Mouse (Mus musculus) layer of hippocampus, postnatal 36 days (tissue): ENCODE measurements around the gene Ccdc97. TPM values are rescaled to one million over a fixed set of nuclear protein-coding genes. Genes with fewer than 3 reads are reported as not detected.
"Not testable (repeated sequence)": the region's sequence is repeated elsewhere in the genome, so short reads cannot be mapped to it uniquely, and the experiment has no call there.

ENCODE experiments used
- DNase-seq, 2 experiments: peaks; one replicate each; pipeline ENCODE4 v3.0.0; 2022
- total RNA-seq, 2 experiments: library from RNA; stranded (reverse); gene quantifications; 2 replicates each; pipeline ENCODE4 v1.2.3; 2021

Gene Ccdc97
- total RNA-seq: 10 to 100 TPM; 57.4 to 64.6 TPM

GRCm38 (mm10) chr7:25718788-25719417, at the start of gene Ccdc97:
TSS of gene Ccdc97 (minus strand) at chr7:25719088.
- DNase-seq: peak; percentile 92 to 93

GRCm38 (mm10) chr7:25768229-25768628, 49.3 kb upstream of the Ccdc97 start:
- DNase-seq: no peak

GRCm38 (mm10) chr7:25766108-25766507, 47.2 kb upstream of the Ccdc97 start:
- DNase-seq: no peak

- DNase-seq: no peak
Observed at GRCm38 (mm10) chr7:25764221-25764620, 45.3 kb upstream of the Ccdc97 start.

GRCm38 (mm10) chr7:25763678-25764077, 44.8 kb upstream of the Ccdc97 start:
- DNase-seq: no peak

GRCm38 (mm10) chr7:25761354-25761753, 42.5 kb upstream of the Ccdc97 start:
- DNase-seq: no peak

GRCm38 (mm10) chr7:25756011-25756410, 37.1 kb upstream of the Ccdc97 start:
- DNase-seq: peak; percentile 85 to 86

- no peak for DNase-seq
Observed at GRCm38 (mm10) chr7:25755468-25755833, 36.6 kb upstream of the Ccdc97 start.

GRCm38 (mm10) chr7:25754738-25755467, 36.0 kb upstream of the Ccdc97 start, which contains the start of gene Hnrnpul1:
TSS of gene Hnrnpul1 (minus strand) at chr7:25754757.
- DNase-seq: peak; percentile 100

- no peak for DNase-seq
Observed at GRCm38 (mm10) chr7:25754439-25754737, 35.5 kb upstream of the Ccdc97 start.

- DNase-seq: peak in 1 of 2 experiments; percentile 15
Observed at GRCm38 (mm10) chr7:25753643-25754438, 35.0 kb upstream of the Ccdc97 start.

GRCm38 (mm10) chr7:25753076-25753475, 34.2 kb upstream of the Ccdc97 start:
- no peak for DNase-seq

GRCm38 (mm10) chr7:25746844-25747243, 28.0 kb upstream of the Ccdc97 start:
- DNase-seq: no peak

GRCm38 (mm10) chr7:25738277-25738676, 19.4 kb upstream of the Ccdc97 start:
- DNase-seq: no peak

GRCm38 (mm10) chr7:25736920-25737319, 18.0 kb upstream of the Ccdc97 start:
- no peak for DNase-seq

GRCm38 (mm10) chr7:25734991-25735390, 16.1 kb upstream of the Ccdc97 start:
- DNase-seq: no peak

GRCm38 (mm10) chr7:25731294-25732055, 12.6 kb upstream of the Ccdc97 start:
- DNase-seq: no peak

- DNase-seq: no peak
Observed at GRCm38 (mm10) chr7:25729862-25730261, 11.0 kb upstream of the Ccdc97 start.

GRCm38 (mm10) chr7:25729396-25729795, 10.5 kb upstream of the Ccdc97 start:
- no peak for DNase-seq

GRCm38 (mm10) chr7:25727800-25728199, 8.9 kb upstream of the Ccdc97 start:
- DNase-seq: no peak

- DNase-seq: no peak
Observed at GRCm38 (mm10) chr7:25725886-25726285, 7.0 kb upstream of the Ccdc97 start.

- DNase-seq: not testable (repeated sequence)
Observed at GRCm38 (mm10) chr7:25721776-25722175, 2.9 kb upstream of the Ccdc97 start.

GRCm38 (mm10) chr7:25720760-25721159, 1.9 kb upstream of the Ccdc97 start:
- DNase-seq: no peak
